Mouse (Mus musculus): ENCODE data around the gene Uba52.

- TF ChIP-seq CTCF (IDR thresholded peaks at IDR 0.05) (no peak), EP300 (IDR thresholded peaks at IDR 0.05) (no peak)
These were observed 28.7 kb downstream of the Uba52 start for GRCm38 (mm10) chr8:70481908-70482307.
